Mouse (Mus musculus) lung, postnatal 0 days (tissue): ENCODE results near the gene Eif1ax.

Source experiments
- CTCF ChIP-seq: IDR thresholded peaks from 2 replicates; pipeline ENCODE4 v1.5.1; 2016; ENCODE audit warnings: antibody characterized with exemption, mild to moderate bottlenecking
- EP300 ChIP-seq: IDR thresholded peaks from 2 replicates; pipeline ENCODE4 v1.6.1; 2016; ENCODE audit warnings: antibody characterized with exemption, mild to moderate bottlenecking, control low read depth

GRCm38 (mm10) chrX:159364506-159364905, 7.5 kb upstream of the Eif1ax start:
- TF ChIP-seq EP300 (no peak), CTCF (no peak)
